Mouse (Mus musculus): ENCODE measurements around the gene Trim67. TPM values are rescaled to one million over a fixed set of nuclear protein-coding genes. Genes with fewer than 3 reads are reported as not detected.
A peak's percentile ranks its signal among the peaks of the same experiment; 100 is the strongest.
"Not testable (repeated sequence)": the region's sequence is repeated elsewhere in the genome, so short reads cannot be mapped to it uniquely, and the experiment has no call there.

Trim67 gene
- total RNA-seq, 2 experiments from 2014 or later, result 0.53 to 0.73 TPM

DNA sequence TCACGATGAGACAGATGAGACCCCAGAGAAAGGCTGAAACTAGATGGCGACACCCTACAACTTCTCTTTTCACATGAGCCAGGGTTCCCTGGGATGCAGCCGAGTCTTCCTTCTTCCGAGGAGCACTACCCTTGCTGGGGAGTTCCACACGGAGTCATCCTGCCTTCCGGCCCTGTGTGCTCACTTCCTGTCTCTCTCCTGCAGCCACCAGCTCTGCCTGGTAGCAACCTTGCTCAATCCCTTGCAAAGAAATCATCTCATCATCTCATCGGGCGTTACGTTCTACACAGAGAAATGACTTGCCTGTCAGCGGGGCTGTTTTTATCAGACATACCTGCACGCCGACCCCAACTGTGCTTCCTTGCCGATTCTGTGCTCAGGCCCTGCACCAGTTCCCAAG, 37.2 kb downstream of the Trim67 start:
- intact Hi-C loops (cut with DNase I), result no loop called here
- DNase-seq (ENCODE audit: low spot score), result no peak

DNA sequence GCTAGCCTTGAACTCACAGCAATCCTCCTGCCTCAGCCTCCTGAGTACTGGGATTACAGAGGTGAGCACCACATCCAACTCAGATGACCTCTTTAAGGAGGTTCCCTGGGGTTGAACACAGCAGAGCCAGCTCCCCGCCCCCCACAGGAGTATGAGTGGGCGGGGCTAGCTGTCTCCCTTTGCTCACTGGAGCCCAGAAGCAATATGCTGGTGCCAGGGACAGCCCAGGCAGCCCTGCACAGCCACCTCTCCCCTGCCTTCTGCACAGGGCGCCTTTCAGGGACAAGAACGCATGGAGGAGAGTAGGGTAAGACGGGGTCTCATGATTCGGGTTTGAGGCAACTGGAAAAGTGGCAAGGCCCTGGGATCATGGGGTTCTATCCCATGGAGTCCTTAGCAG, 38.6 kb downstream of the Trim67 start:
- intact Hi-C loops (cut with DNase I), result no loop called here
- no peak for DNase-seq (ENCODE audit: low spot score)

DNA sequence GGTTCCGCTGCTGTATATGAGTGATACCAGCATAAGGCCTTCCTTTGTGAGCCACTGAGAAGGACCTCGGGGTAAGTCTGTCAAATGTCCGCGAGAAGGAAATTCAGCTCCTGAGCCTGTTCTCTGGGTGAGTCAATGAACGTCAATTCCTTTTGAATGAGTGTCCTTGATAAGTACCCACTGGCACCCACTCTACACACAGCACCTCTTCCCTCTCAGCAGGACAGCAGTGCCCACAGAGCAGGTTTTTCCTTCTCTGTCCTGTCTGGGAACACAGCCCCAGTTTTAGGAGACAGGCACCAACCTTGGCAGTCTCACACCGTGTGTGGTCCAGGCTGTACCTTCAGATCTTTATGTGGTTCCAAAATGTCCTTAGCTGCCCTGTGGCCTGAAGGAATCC, 39.0 kb downstream of the Trim67 start:
- intact Hi-C loops (cut with DNase I), result loop anchor here (2.0 kb wide), 1 partner anchor 31 kb away; the partner anchor contains the start of genes 2810004N23Rik and Gnpat
- DNase-seq (ENCODE audit: low spot score), result no peak

DNA sequence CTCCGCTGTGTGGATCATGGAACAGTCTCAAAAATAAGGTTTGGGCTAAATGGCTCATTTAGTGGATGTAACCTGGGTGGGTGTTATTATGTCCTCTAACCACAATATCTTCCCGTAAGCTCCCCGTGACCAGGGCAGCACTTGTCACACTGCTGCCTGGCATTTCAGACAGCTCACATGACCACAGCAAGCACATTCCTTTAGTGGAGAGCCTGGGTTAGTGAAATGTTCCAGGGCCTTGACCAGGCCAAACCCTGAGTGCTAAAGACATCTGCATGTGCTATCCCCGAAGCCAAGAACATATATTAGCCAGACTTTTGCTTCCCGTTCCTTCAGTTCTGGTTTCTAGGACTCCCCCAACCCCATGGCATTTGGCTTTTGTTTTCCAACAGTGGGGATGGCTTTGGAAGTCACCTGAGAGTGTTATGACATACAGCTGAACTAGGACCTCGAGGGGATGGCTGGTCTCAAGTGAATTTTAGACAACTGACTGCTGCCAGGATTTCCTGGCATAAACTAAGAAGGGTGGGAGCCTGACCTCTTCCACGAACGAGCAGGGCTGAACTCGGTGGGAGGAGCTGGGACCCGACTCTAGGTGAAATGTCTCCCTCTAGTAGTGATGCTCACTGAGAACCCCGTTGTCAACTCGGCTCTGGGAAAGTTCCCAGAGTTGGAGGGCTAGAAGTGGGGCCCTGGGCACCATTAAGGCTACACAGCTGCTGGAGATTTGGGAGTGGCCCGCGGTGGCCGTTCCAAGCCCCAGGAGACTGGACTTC, 40.7 kb downstream of the Trim67 start:
- intact Hi-C loops (cut with DNase I), result loop anchor here (2.0 kb wide), 1 partner anchor 29 kb away; the partner anchor contains the start of genes 2810004N23Rik and Gnpat
- DNase-seq (ENCODE audit: low spot score), result no peak

DNA sequence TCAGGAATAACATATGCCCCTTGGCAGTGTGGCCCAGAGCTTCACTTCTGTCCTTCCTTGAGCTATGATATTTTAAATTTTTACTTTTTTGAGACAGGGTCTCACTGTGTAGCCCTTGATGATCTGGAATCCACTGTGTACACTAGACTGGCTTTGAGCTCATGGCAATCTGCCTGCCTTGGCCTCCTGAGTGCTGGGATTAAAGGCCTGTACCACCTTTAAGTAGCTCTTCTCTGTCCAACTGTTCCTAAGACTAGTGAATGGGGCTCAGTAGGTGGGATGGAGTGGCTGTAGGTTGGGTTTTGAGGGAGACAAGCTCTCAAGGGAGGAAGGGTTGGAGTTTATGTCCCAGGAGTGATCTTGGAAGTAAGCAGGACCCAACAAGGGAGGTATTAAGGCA, 43.0 kb downstream of the Trim67 start:
- DNase-seq (ENCODE audit: low spot score), result no peak

DNA sequence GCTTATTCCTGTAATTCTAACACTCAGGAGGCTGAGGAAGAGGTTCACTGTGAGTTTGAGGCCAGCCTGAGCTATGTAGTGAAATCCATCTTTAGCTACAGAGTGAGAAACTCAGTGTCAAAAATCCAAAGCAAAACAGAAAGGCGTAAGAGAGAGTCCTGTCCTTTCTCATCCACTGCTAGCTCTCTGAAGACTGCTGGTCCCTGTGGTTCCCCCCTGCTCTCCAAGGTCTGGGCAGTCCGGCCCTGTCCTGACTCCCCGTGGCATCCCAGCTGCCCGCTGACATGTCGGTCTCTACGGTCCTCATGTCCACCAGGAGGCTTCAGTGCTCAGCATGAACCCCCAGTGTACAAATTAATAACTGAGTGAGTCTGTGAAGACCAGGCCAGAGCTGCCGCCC, 43.4 kb downstream of the Trim67 start:
- intact Hi-C loops (cut with DNase I), result no loop called here
- DNase-seq (ENCODE audit: low spot score), result no peak

More for the DNA sequence above, 43.0 kb downstream of the Trim67 start:
- intact Hi-C loops (cut with DNase I), result no loop called here

DNA sequence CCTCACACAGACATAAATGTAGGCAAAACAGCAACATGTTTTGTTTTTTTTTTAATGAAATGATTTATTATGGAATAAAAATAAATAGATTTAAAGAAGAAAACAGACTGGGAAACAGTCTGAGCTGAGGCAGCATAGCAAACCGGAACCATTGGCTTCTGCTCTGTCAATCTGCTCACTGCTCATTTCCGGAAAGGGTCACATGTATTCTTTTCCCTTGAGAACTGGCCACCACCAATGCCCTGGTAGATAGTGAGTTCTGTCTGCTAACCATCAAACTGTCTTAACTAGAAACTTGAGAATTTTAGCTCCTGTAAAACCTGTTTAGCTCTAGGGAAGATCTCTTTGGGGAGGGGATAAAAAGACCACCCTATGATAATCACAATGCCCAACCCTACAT, 44.0 kb downstream of the Trim67 start:
- no peak for DNase-seq (ENCODE audit: low spot score)
- intact Hi-C loops (cut with DNase I), result no loop called here

DNA sequence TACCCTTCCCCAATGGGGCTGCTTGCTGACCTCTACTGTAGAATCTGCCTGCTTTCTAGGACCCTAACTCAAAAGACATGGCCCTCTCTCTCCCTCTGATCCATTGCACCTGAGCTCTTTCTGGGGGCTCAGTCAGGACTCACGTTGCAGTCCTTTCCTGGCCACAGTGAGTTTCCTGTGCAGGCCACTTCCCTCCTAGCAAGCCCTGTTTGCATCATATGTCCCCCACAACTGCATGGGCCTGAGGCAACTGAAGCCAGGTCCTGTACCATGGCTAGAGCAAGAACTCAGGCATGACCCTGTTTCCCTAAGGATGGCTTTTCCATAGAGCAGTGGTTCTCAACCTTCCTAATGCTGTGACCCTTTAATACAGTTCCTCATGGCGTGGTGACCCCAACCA, 45.1 kb downstream of the Trim67 start:
- DNase-seq (ENCODE audit: low spot score), result no peak
- intact Hi-C loops (cut with DNase I), result no loop called here

DNA sequence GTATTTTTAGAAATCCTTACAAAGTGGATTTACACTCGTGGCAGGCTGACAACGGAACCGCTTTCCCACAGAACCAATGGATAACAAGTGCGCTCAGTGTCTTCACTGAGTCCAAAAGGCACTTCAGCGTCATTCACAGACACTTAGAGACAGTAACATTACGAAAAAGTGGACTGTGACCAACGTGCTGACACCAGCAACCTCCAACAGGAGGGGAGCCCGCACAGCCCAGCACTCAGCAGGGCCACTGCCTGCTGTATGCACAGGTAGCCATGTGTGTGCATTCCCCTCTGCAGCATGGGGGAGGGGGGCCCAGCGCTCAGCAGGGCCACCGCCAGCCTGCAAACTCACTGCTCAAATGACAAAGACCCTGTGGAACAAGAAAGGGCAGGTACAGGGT, 46.5 kb downstream of the Trim67 start:
- no peak for DNase-seq (ENCODE audit: low spot score)
- intact Hi-C loops (cut with DNase I), result no loop called here

DNA sequence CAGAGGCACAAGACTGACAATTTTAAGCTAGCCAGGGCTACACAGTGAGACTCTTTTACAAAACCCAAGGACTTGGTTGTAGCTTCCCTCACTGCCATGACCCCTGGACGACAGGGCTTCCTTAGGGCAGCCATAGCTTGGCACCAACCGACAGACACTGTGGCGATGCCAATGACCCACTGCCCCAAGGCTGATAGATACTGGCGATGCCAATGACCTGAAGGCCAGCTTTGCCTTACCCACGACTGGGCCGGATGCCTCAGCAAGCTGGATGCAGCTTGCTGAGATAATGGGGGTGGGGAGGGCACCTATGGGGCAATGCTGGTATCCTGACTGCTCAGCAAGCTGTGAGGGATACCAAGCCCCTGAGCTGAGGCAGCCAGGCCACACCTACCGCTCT, 48.0 kb downstream of the Trim67 start:
- intact Hi-C loops (cut with DNase I), result no loop called here
- DNase-seq (ENCODE audit: low spot score), result no peak

DNA sequence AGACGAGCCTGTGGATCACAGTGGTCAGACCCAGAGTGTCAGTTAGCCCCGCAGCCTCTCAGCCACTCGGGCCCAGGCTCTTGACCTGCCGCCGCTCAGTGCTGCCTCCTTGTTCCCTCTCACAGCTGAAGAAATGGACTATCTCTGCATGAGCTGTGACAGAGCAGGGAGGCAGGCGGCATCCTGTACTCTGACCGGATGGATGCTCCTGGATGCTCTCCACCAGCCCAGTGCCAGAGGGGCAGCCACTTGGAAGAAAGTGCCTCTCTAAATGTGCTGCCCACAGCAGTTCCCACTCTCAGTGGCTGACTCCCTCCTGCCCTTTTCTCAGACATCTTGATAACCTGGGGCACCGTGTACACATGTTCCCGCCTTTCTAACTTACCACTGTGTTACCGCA, 48.9 kb downstream of the Trim67 start:
- DNase-seq (ENCODE audit: low spot score), result no peak
- intact Hi-C loops (cut with DNase I), result no loop called here

DNA sequence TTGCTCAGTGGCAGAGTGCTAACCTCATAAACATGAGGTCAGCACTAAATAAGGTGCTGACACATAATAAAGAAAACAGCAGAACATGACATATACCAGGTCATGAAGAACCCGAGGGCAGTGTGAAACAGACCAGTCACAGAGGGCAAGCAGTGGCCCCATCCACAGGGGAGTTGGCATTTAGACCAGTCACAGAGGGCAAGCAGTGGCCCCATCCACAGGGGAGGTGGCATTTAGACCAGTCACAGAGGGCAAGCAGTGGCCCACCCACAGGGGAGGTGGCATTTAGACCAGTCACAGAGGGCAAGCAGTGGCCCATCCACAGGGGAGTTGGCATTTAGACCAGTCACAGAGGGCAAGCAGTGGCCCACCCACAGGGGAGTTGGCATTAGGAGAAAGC, 50.0 kb downstream of the Trim67 start:
- DNase-seq (ENCODE audit: low spot score); intact Hi-C loops (cut with DNase I): not testable (repeated sequence)

DNA sequence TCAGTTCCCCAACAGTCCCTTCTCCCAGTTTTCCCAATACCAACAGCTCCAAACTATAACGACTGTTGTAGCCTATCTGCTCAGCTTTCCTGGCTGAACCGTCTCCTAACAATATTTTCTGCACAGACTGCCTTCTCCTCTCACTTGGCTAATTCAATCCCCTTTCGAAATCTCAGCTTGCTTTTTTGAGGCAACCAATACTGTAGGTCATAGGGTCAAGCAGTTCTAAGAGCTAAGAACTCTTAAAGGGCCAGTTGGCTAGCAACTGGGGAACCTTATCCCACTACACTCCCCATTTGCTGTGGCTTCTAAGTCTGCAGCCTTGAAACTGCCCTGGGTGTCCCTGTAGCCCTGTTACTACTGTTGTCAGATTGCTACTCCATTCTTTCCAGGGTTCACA, 52.2 kb downstream of the Trim67 start:
- intact Hi-C loops (cut with DNase I), result no loop called here
- no peak for DNase-seq (ENCODE audit: low spot score)

DNA sequence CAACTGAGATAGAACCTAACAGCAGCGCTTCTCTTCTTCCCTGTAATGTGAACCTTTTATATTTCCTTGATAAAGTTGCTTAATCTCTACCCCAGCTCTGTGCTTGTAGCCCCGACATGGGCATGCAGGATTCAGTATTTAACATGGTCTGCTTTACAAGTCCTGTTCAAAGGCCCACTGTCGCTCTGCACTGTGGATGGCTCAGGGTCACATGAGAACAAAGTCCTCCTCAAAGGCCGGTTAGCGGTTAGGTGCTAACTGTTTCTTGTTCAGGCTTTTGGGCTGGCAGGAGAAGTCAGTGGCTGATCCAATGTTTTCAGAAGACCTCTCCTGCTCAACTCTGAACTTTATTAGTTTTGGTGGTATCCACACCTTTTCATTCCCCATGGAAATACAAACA, 52.7 kb downstream of the Trim67 start:
- intact Hi-C loops (cut with DNase I), result no loop called here
- DNase-seq (ENCODE audit: low spot score), result no peak

DNA sequence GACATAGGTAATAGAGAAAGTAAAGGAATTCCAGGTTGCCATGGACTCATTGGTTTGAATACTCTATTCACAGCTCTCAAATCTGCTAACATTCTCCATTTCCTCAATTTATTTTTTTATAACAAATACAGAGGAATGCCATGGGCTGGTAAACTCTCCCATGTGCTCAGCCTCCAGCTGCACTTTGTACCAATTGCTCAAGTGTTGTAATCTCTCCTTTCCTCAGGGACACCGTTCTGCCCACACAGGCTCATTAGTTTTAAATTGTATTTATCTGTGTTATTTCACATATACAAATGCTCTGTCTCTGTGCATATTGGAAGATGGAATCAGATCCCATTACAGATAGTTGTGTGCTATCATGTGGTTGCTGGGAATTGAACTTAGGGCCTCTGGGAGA, 60.6 kb downstream of the Trim67 start:
- intact Hi-C loops (cut with DNase I), result no loop called here
- DNase-seq (ENCODE audit: low spot score), result no peak

DNA sequence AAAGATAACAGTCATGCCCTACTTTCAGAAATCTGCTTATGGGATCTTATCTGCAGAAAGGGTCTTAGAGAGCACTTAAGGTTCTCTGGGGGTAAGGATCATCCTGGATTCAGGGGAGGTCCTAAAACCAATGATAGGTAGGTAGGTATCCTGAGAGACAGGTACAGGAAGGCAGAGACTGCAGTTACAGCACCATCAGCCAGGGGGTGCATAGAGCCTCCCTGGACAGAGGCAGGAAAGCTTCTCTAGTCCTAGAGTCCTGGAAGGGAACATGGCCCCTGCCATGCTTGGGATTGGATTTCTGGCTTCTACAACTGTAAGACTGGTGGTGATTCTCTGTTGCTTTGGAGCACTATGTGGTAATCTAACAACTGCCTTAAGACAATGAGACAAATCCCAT, 66.6 kb downstream of the Trim67 start:
- intact Hi-C loops (cut with DNase I), result no loop called here

DNA sequence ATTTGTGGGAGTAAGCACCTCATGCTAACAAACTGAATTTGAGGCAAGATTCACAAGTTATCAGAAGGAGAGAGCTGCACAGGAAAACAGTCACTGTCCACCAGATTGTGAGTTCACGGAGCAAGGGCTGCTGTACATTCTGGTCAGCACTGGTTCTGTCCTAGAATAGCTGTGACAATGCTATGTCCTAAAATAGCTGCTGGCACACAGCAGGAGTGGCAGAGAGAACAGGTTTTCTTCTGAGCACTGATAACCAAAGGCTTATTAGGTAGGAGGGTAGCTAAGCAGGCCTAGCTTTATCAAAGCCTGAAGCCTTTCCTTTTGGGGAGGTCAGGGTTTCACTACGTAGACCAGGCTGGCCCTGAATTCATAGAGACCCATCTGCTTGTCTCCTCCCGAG, 67.3 kb downstream of the Trim67 start:
- no peak for DNase-seq (ENCODE audit: low spot score)
- intact Hi-C loops (cut with DNase I), result no loop called here

More for the DNA sequence above, 66.6 kb downstream of the Trim67 start:
- DNase-seq (ENCODE audit: low spot score), result no peak

DNA sequence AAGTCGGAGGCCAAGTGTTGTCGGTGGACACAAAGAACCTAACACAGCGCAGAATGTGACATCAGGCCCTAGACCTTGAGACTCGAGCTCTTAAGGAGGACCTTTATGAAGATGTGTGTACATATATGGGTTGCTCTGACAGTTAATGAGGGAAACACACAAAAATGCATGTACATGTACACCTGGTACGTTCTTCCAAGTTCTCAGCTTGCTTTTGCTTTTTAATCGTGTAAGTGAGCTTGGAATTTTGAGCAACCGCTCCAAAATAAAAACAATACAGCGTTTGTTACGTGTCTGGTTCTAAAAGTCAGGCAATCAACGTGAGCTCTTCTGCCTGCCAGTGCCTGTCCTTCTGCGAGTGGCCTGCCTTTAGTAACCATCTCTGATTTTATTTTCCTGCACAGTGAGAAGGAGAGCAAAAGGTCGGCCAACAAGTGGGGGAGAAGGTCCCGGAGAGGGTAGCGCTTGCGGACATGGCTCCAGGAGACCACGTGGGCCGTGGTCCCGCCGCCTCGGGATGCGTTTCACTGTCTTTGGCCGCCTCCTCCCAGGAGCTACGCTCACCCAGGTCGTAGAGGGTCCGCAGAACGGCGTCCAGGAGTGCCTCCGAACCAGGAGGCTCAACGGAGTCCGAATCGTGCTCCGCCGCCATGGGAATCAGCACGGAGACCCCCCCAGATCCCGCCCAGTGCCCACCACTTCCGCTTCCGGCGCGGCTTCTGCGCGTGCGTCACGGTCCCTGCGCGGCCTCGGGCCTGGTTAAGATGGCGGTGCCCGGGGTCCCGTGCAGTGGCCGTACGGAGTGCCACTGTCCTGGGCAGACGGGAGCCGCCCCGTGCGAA, 69.7 kb downstream of the Trim67 start, which contains the start of the genes Gnpat and 2810004N23Rik:
TSS of gene Gnpat (plus strand) at position 713 of the 842 bp plus-strand sequence.
TSS of gene 2810004N23Rik (minus strand) at position 800 of the 842 bp plus-strand sequence.
- DNase-seq (ENCODE audit: low spot score), result peak; percentile 89
- intact Hi-C loops (cut with DNase I), result loop anchor here (2.0 kb wide), 1 partner anchor 30 kb away; no protein-coding TSS in a partner anchor

DNA sequence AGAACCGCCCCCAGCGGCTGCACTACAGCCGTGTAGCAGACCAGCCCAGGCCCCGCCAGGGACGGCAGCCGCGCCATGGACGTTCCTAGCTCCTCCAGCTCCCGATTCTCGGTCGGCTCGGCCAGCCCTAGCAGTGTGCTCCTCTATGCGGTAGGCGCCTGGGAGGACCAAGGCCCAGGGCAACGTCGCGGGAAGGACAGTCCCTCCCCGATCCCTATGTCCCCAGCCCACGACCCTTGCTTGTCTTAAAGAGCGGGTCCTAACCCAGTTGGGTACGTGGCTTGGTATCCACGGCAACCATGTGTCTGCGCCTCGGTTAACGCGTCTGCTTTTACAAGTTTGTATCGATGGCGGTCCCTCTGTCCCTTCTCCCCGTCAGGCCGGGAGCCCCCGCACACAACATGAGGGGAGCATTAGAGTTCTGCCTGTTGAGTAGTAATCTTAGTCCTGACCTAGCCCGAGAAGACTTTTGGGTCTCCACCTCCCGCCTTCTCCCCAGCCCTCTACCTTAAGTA, 70.3 kb downstream of the Trim67 start:
- no peak for DNase-seq (ENCODE audit: low spot score)
- intact Hi-C loops (cut with DNase I), result loop anchor here (2.0 kb wide), 1 partner anchor 30 kb away; no protein-coding TSS in a partner anchor

DNA sequence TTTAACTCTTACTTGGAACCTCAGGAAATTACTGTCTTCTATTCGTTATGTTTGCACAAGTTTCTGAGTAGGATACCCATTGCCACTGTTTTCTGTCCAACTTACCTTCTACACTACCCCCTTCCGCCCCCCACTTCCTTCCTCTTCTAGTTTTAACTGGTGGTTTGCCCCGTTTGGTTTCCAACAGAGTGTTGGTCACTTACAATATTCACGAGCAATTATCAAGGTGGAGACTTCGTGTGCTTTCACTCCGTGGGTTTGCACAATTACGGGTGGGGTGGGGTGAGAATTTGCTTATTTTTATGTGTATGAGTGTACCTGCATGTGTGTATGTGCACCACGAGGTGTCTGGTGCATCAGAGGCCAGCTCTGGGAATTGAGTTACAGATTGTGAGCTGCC, 70.8 kb downstream of the Trim67 start:
- no peak for DNase-seq (ENCODE audit: low spot score)
- intact Hi-C loops (cut with DNase I), result loop anchor here (2.0 kb wide), 1 partner anchor 31 kb away; no protein-coding TSS in a partner anchor

DNA sequence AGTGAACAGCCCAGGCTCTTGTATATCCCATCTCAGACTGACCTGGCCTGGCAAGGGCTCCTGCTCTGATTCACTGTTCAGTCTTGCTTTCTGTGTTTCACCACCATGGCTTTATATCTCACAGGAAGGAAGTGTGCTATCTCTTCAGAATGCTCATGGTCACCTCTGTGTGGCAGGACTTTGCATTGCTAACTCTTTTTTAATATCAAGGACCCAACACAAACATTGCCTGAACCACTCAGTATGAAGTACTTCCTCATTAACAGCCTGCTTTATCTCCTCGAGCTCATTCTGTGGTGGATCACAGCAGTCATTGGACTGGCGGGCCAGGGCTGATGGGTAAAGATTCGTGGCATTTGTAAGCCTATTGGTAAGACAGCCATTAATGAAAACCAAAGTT, 73.8 kb downstream of the Trim67 start:
- DNase-seq (ENCODE audit: low spot score), result no peak
- intact Hi-C loops (cut with DNase I), result no loop called here

All from heart, postnatal 25 days (tissue).